Mouse (Mus musculus) midbrain, embryonic 15.5 days (tissue): ENCODE measurements around the gene Wdr86. TPM values are rescaled to one million over a fixed set of nuclear protein-coding genes. Genes with fewer than 3 reads are reported as not detected.
A peak's percentile ranks its signal among the peaks of the same experiment; 100 is the strongest.

ENCODE experiments used
- ATAC-seq: fragments of 200-750 bp; cut with Nextera tagmentation; replicated peaks from 2 replicates; pipeline ENCODE4 v1.8.0; 2017; ENCODE audit warnings: moderate TSS enrichment
- H3K27ac ChIP-seq: fragments of 300-500 bp; sonication (generic); 2 replicates; pipeline ENCODE4 v1.5.1; 2015; ENCODE audit warnings: mild to moderate bottlenecking, inconsistent platforms
- H3K27me3 ChIP-seq: fragments of 300-500 bp; sonication (generic); replicated peaks from 2 replicates; pipeline ENCODE4 v1.6.1; 2015; ENCODE audit warnings: inconsistent platforms
- H3K36me3 ChIP-seq: fragments of 300-500 bp; sonication (generic); replicated peaks from 2 replicates; pipeline ENCODE4 v1.6.1; 2015; ENCODE audit warnings: inconsistent platforms
- H3K4me1 ChIP-seq: fragments of 300-500 bp; sonication (generic); 2 replicates; pipeline ENCODE4 v1.6.1; 2015; ENCODE audit warnings: inconsistent platforms
- H3K4me2 ChIP-seq: fragments of 300-500 bp; sonication (generic); 2 replicates; pipeline ENCODE4 v1.6.1; 2015; ENCODE audit warnings: inconsistent platforms, mild to moderate bottlenecking, moderate library complexity
- H3K4me3 ChIP-seq: fragments of 300-500 bp; sonication (generic); 2 replicates; pipeline ENCODE4 v1.5.1; 2015; ENCODE audit warnings: mild to moderate bottlenecking, inconsistent platforms
- H3K9ac ChIP-seq: fragments of 300-500 bp; sonication (generic); 2 replicates; pipeline ENCODE4 v1.6.1; 2015; ENCODE audit warnings: mild to moderate bottlenecking, inconsistent platforms
- H3K9me3 ChIP-seq: fragments of 300-500 bp; sonication (generic); 2 replicates; pipeline ENCODE4 v1.6.1; 2016; ENCODE audit warnings: inconsistent platforms
- WGBS: fragments of 180-500 bp; shearing (Covaris S2); methylation state at CpG from one replicate; pipeline ENCODE4 v1.1.7; 2015; ENCODE audit warnings: mixed read lengths; 5-methylcytosine and 5-hydroxymethylcytosine counted together
- polyA plus RNA-seq: library from polyadenylated mRNA; unstranded; fragments of >200 nt; fragmentation: Nextera tagmentation; extraction: Ambion mirVana; gene quantifications from 2 replicates; pipeline ENCODE4 v1.2.1, GENCODE M21; 2015

The Wdr86 gene
- polyA plus RNA-seq, 1 experiment from 2014 or later, result 6.7 TPM

- Histone ChIP-seq H3K27ac (no peak overlapping the region), H3K36me3 (no peaks in the 10 kb centered on the region), H3K27me3 (peaks cover 31% of the 10 kb centered on the region), H3K9me3 (no peaks in the 10 kb centered on the region), H3K4me2 (peak overlapping the region; percentile 55), H3K4me3 (peak overlapping the region; percentile 39), H3K4me1 (peaks cover 24% of the 10 kb centered on the region), H3K9ac (peak overlapping the region; percentile 23)
- no peak for ATAC-seq
- WGBS, result 1% methylated on average over 49 of the region's 49 CpGs
Measured at GRCm38 (mm10) chr5:24729797-24730487, 585 bp downstream of the Wdr86 start.

DNA sequence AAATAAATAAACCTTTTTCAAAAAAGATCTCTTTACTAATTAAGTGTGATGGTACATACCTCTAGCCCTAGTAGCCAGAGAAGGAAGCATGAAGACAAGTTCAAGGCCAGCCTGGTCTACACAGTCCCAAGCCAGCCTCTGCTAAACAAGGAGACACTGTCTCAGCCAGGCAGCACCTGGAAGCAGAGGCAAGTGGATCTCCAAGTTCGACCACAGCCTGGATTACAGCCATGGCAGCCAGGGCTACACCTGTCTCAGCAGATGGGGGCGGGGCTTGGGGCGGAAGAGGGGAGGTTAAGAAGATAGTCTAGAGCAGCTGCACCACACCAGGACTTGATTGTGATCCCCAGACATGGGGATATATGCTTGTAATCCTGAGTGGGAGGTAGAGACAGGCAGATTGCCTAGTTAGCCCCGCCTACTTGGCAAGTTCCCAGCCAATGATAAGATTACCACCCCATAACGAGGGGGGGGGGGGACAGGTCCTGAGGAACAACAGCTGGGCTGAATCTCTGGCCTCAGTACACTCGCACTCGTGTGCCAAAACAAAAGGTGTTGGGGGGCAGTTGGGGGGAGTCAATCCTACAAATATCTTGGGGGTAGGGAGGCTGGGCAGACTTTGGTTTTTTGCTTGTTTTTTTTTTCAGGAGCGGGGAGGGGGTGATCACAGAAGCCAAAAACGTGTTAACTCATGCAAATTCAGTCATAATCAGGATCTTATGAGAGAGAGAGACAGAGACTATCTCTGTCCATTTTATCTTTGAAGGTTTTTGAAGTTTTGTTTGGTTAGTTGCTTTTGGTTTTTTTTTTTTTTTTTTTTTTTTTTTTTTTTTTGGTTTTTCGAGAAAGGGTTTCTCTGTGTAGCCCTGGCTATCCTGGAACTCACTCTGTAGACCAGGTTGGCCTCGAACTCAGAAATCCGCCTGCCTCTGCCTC lies 3.4 kb downstream of the Wdr86 start:
- Histone ChIP-seq H3K36me3 (no peaks in the 10 kb centered on the region), H3K4me2 (no peak overlapping the region), H3K9ac (no peak overlapping the region), H3K27me3 (peaks cover 31% of the 10 kb centered on the region), H3K4me3 (no peak overlapping the region), H3K4me1 (peaks cover 21% of the 10 kb centered on the region), H3K27ac (no peak overlapping the region), H3K9me3 (no peaks in the 10 kb centered on the region)
- WGBS, result 69% methylated on average over 12 of the region's 12 CpGs
- ATAC-seq, result no peak

- H3K27ac ChIP-seq, result no peak overlapping the region
Measured at GRCm38 (mm10) chr5:24725897-24726296, 4.6 kb downstream of the Wdr86 start.

DNA sequence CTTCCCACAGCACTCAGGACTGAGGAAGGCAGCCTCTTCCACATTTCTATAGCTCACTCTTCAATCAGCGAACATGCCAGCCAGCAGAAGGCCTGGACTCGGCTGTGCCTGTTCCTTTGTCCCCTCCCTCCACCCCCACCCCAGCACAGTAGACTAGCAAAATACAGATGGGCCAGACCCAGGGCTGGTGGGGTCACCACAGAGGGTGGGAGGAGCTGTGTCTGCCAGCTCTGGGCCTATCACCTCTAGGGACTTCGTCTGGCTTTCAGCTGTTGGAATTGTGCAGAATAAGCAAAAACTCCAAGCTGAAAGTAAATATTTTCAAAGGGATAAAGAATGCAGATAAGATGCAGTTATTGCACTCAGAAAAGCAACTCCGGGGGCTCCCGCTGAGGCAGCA lies 5.7 kb downstream of the Wdr86 start:
- Histone ChIP-seq H3K9me3 (no peaks in the 10 kb centered on the region), H3K9ac (no peak overlapping the region), H3K27me3 (peaks cover 8% of the 10 kb centered on the region), H3K4me2 (no peak overlapping the region), H3K4me3 (no peak overlapping the region), H3K27ac (0 out of 2 replicates have a peak overlapping the region, but pooled peaks have one; percentile 23), H3K4me1 (peaks cover 9% of the 10 kb centered on the region), H3K36me3 (no peaks in the 10 kb centered on the region)
- 57% methylated on average over 5 of the region's 5 CpGs for WGBS
- peak; percentile 48; the same call in 1 of the 2 replicates for ATAC-seq

More at GRCm38 (mm10) chr5:24725897-24726296, 4.6 kb downstream of the Wdr86 start:
- H3K36me3 ChIP-seq, result no peaks in the 10 kb centered on the region
- WGBS, result 68% methylated on average over 6 of the region's 6 CpGs
- no peak overlapping the region for H3K4me2 ChIP-seq
- peaks cover 19% of the 10 kb centered on the region for H3K27me3 ChIP-seq
- H3K4me1 ChIP-seq, result peaks cover 20% of the 10 kb centered on the region
- H3K9me3 ChIP-seq, result no peaks in the 10 kb centered on the region
- H3K9ac ChIP-seq, result no peak overlapping the region
- no peak for ATAC-seq
- no peak overlapping the region for H3K4me3 ChIP-seq

GRCm38 (mm10) chr5:24724270-24724634 lies 6.3 kb downstream of the Wdr86 start:
- no peak overlapping the region for H3K9ac ChIP-seq
- H3K27ac ChIP-seq, result 0 out of 2 replicates have a peak overlapping the region, but pooled peaks have one; percentile 23
- WGBS, result 70% methylated on average over 5 of the region's 5 CpGs

GRCm38 (mm10) chr5:24723527-24724269 lies 6.8 kb downstream of the Wdr86 start:
- Histone ChIP-seq H3K27me3 (no peaks in the 10 kb centered on the region; the same call in 1 of the 2 replicates), H3K27ac (no peak overlapping the region), H3K4me3 (no peak overlapping the region), H3K9ac (no peak overlapping the region), H3K4me2 (no peak overlapping the region), H3K4me1 (0 out of 2 replicates have a peak, but pooled peaks cover 6% of the 10 kb centered on the region), H3K36me3 (no peaks in the 10 kb centered on the region), H3K9me3 (no peaks in the 10 kb centered on the region)
- WGBS, result 55% methylated on average over 11 of the region's 11 CpGs
- no peak for ATAC-seq

More at GRCm38 (mm10) chr5:24724270-24724634, 6.3 kb downstream of the Wdr86 start:
- Histone ChIP-seq H3K9me3 (no peaks in the 10 kb centered on the region), H3K4me1 (0 out of 2 replicates have a peak, but pooled peaks cover 6% of the 10 kb centered on the region), H3K4me2 (no peak overlapping the region), H3K36me3 (no peaks in the 10 kb centered on the region), H3K27me3 (peaks cover 3% of the 10 kb centered on the region), H3K4me3 (no peak overlapping the region)
- ATAC-seq, result no peak

GRCm38 (mm10) chr5:24719852-24720251 lies 10.7 kb downstream of the Wdr86 start:
- Histone ChIP-seq H3K27me3 (no peaks in the 10 kb centered on the region), H3K9me3 (no peaks in the 10 kb centered on the region), H3K4me3 (no peak overlapping the region), H3K9ac (no peak overlapping the region), H3K4me1 (0 out of 2 replicates have a peak, but pooled peaks cover 6% of the 10 kb centered on the region), H3K4me2 (no peak overlapping the region), H3K36me3 (no peaks in the 10 kb centered on the region), H3K27ac (no peak overlapping the region)
- ATAC-seq, result no peak
- 94% methylated on average over 3 of the region's 3 CpGs for WGBS

GRCm38 (mm10) chr5:24718076-24718475 lies 12.5 kb downstream of the Wdr86 start:
- H3K27me3 ChIP-seq, result no peaks in the 10 kb centered on the region
- no peak overlapping the region for H3K4me3 ChIP-seq
- no peaks in the 10 kb centered on the region for H3K9me3 ChIP-seq
- no peak overlapping the region for H3K27ac ChIP-seq
- 92% methylated on average over 6 of the region's 6 CpGs for WGBS
- no peak for ATAC-seq
- H3K9ac ChIP-seq, result no peak overlapping the region
- H3K4me2 ChIP-seq, result no peak overlapping the region
- no peaks in the 10 kb centered on the region for H3K36me3 ChIP-seq
- H3K4me1 ChIP-seq, result no peaks in the 10 kb centered on the region

DNA sequence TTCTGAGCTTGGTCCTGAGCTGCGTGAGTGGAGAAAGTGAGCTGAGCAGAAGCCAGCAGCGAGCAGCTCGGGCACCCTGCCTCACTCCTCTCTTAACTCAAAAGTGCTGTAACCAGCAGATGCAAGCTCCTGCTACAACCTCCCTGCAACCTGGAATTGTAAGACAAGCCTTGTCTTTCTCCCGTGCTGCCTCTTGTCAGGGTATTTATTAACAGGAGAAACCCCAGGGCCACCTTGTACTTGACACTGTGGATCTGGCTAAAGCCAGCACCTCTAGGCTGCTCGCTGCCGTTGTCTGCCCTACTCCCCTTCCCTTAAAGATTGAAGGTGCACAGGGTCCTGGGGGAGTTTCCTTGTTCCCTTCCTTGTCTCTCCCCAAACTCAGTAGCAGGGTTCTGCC lies 16.5 kb downstream of the Wdr86 start:
- Histone ChIP-seq H3K27ac (no peak overlapping the region), H3K9me3 (no peaks in the 10 kb centered on the region), H3K4me1 (no peaks in the 10 kb centered on the region), H3K9ac (no peak overlapping the region), H3K27me3 (no peaks in the 10 kb centered on the region), H3K36me3 (peaks cover 21% of the 10 kb centered on the region; the same call in 1 of the 2 replicates), H3K4me2 (no peak overlapping the region), H3K4me3 (no peak overlapping the region)
- no peak for ATAC-seq
- 86% methylated on average over 6 of the region's 6 CpGs for WGBS

GRCm38 (mm10) chr5:24713199-24713598 lies 17.3 kb downstream of the Wdr86 start:
- 86% methylated on average over 2 of the region's 2 CpGs for WGBS
- no peaks in the 10 kb centered on the region for H3K9me3 ChIP-seq
- no peak overlapping the region for H3K27ac ChIP-seq
- no peak; the same call in 1 of the 2 replicates for ATAC-seq
- no peak overlapping the region for H3K9ac ChIP-seq
- H3K27me3 ChIP-seq, result no peaks in the 10 kb centered on the region
- peaks cover 27% of the 10 kb centered on the region; the same call in 1 of the 2 replicates for H3K36me3 ChIP-seq
- no peak overlapping the region for H3K4me3 ChIP-seq
- no peaks in the 10 kb centered on the region for H3K4me1 ChIP-seq
- no peak overlapping the region for H3K4me2 ChIP-seq

- H3K27ac ChIP-seq, result no peak overlapping the region
- peaks cover 42% of the 10 kb centered on the region; the same call in 1 of the 2 replicates for H3K36me3 ChIP-seq
- ATAC-seq, result no peak
- H3K9ac ChIP-seq, result no peak overlapping the region
- 96% methylated on average over 6 of the region's 6 CpGs for WGBS
- H3K4me3 ChIP-seq, result no peak overlapping the region
- no peak overlapping the region for H3K4me2 ChIP-seq
- H3K27me3 ChIP-seq, result no peaks in the 10 kb centered on the region
- no peaks in the 10 kb centered on the region for H3K4me1 ChIP-seq
- H3K9me3 ChIP-seq, result no peaks in the 10 kb centered on the region
Measured at GRCm38 (mm10) chr5:24711615-24712014, 18.9 kb downstream of the Wdr86 start.

DNA sequence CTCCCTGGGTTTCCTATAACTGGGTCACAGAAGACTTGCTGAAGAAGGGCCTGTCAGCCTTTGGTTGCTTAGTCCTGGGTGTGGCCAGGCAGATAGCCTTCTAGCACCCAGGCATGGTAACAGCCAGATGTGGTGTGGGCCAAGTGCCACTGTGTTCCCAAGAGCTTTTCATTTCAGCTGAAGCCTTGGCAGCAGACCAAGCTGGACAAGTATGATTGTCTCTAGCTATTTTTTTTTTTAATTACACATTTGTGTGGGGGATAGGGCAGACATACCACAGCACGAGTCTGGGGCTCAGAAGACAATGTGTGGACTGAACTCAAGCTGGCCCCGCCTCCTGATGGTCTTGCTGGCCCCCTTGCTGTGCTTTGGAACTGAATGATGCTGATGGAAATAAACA lies 20.6 kb downstream of the Wdr86 start:
- no peaks in the 10 kb centered on the region for H3K27me3 ChIP-seq
- H3K9ac ChIP-seq, result no peak overlapping the region
- no peak overlapping the region for H3K27ac ChIP-seq
- 67% methylated on average over 2 of the region's 2 CpGs for WGBS
- no peak for ATAC-seq
- peaks cover 57% of the 10 kb centered on the region for H3K36me3 ChIP-seq
- no peak overlapping the region for H3K4me3 ChIP-seq
- no peak overlapping the region for H3K4me2 ChIP-seq
- H3K9me3 ChIP-seq, result no peaks in the 10 kb centered on the region
- H3K4me1 ChIP-seq, result no peaks in the 10 kb centered on the region
